Mouse (Mus musculus) naive thymus-derived CD4-positive, alpha-beta T cell, adult 2 months (primary cell): ENCODE results near the gene Mia.
A peak's percentile ranks its signal among the peaks of the same experiment; 100 is the strongest.

Experiments used
- DNase-seq: peaks from one replicate; pipeline ENCODE4 v3.0.0-alpha.2; 2011; ENCODE audit warnings: low read depth

The Mia gene

DNA sequence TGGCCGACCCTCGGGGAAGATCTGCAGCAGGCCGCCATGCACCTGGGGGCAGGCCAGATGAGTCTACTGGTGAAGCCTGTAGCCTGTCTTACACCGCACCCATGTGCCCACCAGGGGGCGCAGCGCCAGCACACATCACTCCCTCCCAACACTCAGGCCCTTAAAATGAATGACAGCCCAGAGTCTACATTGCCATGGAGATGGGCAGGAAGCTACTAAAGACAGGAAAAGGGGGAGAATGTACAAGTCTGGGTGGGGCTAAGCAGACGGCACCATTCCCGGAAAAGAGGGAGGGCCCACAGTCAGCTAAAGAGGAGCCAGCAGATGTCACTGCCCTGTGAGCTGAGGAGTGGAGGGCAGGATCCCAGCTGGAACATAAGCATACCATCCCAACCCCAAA lies 21.1 kb downstream of the Mia start:
- peak; percentile 92 for DNase-seq

DNA sequence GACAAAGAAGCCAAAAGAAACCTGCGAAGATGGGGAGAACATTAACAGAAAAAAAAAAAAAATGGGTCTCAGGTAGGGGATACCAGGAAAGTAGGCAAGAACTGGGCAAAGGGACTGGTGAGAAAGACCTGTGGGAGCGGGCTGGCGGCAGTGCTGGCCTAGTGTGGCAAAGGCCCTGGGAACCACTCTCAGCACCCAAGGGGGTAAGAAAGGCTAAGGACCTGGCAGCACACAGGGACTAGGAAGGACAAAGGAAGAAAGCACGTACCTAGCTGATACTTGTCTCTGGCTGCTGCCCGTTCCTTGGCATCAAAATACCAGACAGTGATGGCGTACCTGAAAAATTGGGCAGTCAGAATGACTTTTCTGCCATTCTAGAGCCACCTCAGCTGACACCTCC lies 21.7 kb downstream of the Mia start:
- DNase-seq = no peak

DNA sequence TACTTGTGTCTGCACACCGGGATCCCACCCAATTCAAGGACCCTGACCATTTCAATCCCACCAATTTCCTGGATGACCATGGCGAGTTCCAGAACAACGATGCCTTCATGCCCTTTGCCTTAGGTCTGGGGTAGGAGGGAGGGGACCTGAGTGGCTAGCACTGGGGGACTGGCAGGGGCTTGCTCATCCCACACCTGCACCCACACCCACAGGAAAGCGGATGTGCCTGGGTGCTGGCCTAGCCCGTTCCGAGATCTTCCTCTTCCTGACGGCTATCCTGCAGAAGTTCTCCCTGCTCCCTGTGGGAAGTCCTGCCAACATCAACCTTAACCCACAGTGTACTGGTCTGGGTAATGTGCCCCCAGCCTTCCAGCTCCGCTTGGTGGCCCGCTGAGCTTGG lies 22.8 kb downstream of the Mia start:
- DNase-seq = no peak

DNA sequence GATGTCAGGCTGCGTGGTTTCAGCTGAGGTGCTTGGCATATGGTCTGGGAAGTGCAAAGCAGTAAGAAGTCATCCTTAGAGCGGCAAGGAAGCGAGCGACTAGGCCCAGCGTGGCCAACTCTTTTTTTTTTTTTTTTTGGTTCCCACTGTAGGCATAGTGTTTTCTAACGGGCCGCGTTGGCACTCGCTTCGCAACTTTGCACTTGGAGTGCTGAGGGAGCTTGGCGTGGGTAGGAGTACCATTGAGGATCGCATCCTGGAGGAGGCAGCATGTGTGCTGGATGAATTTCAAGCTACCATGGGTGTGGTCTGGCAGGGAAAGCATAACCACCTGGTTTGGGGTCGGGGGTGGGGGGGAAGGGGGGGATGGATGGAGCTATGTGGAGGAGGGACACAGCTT lies 25.0 kb downstream of the Mia start:
- no peak for DNase-seq

DNA sequence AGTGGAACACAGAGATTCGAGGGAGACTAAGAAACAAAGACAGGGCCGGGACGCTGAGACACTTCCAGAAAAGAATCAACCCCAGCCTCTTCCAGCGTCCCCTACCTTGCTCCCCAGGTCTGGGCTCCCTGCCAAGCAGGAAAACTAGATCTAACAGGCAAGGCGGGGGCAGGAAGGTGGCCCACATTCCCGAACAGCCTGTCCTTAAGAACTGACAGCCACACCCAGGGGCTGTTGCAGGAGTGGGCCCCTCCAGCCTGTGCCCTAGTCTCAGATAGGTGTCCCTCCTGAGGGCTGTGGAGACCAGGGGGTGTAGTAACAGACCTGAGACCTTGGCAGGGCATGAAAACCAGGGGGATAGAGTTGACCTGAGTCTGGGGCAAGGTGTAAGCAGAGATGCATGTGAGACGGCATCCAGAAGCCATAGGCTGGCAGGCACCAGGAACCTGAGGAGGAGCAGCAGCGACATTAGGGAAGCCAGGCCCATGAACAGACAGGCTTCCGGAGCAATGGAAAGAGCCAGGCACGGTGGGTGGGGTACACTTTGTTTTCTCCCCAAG lies 27.7 kb downstream of the Mia start, which contains the start of gene Cyp2t4:
Gene Cyp2t4 (plus strand): TSS at position 510 of the 560 bp plus-strand sequence.
- no peak for DNase-seq

DNA sequence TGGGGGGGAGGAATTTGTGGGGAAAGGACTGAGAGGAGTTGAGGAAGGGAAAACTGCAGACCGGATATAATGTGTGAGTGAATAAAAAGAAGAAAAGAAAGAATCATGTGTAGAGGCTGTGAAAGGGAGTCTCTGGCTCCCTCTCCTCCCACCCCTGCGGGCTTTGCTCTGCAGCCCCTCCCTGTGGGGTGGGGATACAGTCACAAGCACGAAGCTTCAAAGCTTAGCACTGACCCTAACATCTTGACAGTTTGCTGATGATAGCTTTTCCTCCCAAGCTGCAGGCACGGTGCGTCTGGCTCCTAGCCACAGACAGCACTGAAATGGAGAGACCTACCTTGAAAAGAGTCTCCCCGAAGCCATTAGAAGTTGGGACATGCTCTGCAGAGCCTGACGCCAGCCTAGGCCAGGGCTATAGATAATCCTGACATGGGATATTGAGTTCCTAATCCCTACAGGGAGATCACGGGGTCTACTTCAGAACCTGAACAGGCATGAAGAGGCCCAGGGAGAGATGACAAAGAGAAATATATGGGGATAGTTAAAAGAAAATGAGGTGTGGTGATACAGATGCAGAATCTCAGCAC lies 44.5 kb downstream of the Mia start:
- DNase-seq = no peak

DNA sequence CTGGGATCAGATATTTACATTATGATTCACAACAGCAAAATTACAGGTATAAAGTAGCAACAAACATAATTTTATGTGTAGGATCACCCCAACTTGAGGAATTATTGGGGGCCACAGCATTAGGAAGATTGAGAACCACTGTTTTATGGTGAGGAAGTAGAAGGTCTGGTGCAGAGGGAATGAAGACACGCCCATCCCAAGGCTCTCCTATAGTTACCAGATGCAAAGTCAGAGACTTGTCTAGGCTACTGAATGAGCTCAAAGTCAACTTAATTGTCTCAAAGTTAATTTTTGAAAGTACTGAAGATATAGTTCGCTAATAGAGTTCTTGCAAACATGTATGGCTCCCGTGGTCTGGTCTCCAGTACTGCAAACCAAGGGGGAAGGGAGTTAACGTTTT lies 47.2 kb downstream of the Mia start:
- DNase-seq = no peak

DNA sequence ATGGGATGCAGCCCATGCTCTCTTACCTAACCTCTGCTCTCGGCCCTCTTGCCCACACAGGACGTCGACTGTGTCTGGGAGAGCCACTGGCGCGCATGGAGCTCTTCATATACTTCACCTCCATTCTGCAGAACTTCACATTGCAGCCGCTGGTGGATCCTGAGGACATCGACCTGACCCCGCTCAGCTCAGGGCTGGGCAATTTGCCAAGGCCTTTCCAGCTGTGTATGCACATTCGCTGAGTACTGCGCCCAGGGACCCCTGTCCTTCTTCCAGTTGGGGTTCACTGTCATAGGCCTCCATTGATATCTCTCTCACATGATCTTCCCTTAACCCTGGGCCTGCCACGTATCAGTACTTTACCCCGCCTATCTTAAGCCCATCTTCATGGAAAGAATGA lies 47.8 kb downstream of the Mia start:
- DNase-seq = no peak

DNA sequence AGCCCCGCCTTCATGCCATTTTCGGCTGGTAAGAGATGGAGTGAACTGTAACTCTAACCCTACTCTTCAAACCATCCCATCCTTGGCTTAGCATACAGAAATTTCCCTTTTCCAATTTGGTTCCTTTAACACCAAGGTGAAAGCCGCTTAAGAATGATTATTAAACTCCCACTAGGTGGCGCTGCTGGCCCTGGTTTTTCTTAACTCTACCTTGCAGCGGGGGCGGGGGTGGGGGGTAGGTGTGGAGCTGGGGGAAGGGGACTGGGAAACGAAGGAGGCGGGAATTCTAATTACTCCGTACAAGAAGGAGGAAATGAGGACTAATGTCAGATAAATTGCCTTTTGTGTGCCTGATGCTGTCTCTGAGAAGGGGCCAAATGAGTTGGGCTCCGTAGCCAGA lies 48.4 kb downstream of the Mia start:
- peak; percentile 68 for DNase-seq

DNA sequence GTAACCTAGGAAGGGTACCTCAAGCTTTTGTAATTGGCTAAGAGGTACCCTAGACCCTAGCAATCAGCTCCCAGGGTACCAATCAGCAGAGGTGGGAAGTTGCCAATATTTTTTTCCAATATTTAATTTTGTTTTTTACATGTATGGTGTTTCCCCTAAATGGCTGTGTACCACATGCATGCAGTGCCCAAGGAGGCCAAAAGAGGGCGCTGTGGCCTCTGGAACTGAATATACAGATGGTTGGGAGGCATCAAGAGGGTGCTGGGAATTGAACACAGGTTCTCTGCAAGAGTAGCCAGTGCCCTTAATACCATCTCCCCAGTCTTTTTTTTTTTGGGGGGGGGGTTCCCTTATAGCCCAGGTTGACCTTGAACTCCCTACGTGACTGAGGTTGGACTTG lies 49.6 kb downstream of the Mia start:
- peak; percentile 14 for DNase-seq

DNA sequence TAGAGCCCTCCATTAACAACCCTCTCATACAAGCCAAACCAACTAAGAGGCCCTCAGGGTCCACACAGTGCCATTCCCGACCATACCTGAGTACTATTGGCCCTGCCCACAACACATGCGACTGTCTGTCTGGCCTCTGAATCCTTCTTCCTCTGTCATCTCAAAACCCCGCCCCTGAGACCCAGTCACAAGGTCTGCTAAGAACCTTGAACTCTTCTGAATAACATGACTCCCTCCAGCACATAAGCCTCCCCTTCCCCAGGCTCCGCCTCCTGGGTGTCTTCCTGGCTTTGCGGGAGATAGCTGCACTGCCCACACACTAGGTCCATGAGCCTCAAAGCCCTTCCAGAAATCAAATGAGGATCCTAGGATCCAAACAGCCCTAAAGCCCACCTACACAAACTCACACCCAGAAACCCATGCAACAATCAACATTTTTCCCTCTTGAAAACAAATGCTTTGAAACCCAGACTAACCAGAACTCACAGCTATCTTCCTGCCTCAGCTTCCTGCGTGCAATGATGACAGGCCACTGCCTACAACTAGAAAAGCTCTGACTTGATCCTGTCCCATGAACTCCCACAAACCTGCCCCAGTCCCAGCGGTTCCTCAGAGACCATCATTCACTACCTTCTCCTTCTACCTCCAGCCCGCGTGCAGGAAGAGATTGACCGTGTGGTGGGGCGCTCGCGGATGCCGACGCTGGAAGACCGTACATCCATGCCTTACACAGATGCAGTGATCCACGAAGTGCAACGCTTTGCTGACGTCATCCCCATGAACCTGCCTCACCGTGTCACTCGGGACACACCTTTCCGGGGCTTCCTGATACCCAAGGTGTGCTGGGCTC lies 50.2 kb downstream of the Mia start:
- DNase-seq = no peak

DNA sequence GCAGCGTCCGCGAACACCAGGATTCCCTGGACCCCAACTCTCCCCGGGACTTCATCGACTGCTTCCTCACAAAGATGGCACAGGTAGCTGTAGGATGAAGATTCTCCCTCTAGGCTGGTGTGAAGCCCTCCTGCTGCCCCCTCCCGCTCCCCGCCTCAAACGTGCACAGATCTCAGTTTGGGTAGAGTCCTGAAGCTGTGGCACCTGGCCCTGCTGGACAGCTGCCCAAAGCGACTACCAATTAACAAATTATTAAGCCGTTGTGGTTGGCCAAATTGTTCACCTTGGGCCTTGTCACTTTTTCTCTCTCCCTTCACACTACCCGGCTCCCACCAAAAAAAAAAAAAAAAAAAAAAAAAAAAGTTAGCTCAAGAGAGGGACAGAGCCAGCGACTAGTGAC lies 51.1 kb downstream of the Mia start:
- no peak for DNase-seq
